Mouse (Mus musculus) testis, postnatal 10 days (tissue): ENCODE data around the gene Zfp62.

Experiments used
- DNase-seq: peaks from one replicate; pipeline ENCODE4 v3.0.0; 2021; ENCODE audit warnings: low spot score

The Zfp62 gene

DNA sequence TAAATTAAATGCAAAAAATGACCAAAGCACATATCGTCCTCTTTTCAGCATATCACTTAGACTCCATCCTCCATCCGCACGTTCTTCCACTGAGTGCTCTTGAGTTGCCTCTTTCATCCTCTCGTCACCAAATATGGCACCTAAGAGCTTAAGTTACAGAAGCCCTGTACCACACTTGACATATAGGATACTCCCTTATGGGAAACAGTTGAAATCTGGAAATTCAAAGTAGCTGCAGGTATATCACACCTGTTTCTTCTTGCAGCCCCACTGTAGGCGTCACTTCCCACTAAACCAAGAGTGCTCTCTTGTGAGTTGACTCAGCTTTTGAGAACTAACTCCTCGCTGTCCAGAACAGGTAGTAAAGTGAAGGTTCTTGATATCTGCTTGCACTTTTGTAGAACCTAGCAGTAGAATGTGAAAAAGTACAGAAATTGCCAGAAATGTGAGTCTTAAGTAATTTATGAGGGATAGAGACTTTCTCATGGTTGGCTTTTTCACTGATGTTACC is 2.0 kb downstream of the Zfp62 start:
- DNase-seq, result no peak

DNA sequence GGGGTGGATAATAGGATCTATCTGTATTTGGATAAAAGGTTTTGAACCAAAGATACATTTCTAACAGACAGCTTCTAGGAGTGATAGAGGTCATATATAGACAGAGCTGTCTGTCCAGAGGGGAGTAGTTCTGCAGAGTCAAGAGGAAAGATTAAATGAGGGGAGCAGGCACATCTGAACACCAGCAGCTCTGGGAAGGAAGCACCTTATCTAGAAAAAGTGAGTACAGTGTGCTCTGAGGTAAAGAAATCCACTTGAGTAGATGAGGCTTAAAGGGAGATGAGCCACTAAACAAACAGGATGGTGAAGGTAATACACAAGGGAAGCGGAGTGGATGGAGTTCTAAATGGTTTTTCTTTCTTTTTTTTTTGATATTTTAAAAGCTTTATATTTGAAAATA is 4.4 kb downstream of the Zfp62 start:
- DNase-seq, result no peak

GRCm38 (mm10) chr11:49212577-49212976 is 9.5 kb downstream of the Zfp62 start:
- no peak for DNase-seq

DNA sequence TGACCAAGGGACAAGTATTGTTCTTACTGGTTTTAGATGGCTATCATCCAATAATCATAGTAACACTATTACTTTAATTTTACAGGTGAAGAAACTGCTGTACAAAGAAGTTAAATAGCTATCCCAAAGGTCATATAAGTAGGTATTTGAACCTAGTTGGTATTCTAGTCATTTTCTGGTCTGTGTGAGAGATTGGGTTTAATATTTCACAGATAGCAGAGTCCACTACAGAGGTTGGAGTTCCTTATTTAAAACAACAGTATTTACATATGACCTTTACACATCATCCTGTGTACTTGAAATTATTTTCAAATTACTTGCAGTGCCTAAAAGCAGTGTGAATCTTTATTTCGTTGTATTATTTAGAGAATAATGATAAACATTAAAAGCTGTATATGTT is 10.4 kb downstream of the Zfp62 start:
- no peak for DNase-seq

DNA sequence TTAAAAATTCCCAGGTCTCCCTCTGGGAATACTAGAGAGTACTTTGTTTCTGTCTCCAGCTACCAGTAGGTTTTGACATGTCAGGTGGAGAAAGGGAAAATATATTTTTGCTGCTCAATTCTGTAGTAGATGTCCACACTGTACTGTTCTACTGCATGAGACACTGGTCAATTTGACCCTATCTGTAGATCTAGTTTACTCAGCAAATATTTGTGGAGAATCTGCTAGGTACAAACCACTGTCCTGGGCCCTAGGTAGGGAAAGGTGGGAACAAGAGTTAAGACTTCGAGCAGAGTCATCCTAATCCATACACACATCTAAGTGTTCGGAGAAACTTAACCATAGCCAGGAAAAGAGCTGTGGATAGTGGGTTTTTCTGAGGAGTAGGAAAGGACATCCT is 16.2 kb downstream of the Zfp62 start:
- no peak for DNase-seq

DNA sequence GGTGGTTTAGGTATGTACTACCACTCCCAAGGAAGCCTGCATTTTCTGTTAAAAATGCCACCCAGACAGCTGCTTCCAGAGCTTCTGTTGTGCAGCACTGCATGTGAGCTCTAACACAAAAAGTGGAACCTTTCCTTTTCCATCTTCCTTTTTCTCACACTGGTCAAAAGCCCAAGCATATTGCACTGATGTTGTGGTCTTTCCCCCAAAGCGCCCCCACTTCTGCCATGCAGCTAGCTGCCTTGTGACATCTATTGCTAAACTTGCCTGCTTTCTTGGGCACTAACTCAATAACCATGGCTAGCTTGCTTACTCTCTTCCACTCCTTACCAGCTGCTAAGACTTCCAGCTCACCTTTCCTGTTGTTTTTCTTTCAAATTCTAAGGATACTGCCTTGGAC is 21.4 kb downstream of the Zfp62 start:
- DNase-seq, result no peak

GRCm38 (mm10) chr11:49232781-49233180 is 29.7 kb downstream of the Zfp62 start:
- no peak for DNase-seq

DNA sequence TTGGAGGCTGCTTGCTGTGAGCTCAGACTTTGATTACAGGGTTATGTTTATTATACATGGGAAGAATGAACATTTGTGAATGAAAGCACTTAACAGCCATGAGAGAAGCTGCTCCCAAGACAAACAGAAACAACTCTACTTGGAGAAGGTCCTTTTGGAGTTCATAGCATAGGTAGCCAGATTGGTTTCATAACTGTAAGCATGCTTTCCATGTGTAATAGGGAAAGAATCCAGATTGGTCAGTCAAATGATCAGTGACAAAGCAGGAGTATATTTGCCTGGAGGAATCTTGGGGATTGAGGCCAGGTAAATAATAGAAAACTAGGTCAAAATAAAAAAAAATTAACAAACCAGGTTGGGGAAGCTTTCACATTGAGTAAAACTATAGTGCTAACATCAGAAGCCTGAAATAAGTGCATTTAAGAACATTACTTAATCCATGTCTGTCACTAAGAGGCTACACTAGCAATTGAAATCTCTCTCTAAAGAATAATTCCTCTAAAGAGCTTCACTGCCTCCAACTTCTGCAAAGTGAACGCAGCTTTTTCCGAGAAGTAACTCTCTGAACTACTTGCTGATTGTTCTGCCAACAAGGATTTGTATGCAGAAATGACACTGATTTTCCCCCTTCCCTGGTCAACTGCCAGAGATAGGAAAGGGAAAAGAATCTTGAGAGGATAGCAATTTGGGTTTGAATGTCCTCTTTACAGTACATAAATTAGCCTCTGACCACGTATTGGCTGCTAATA is 32.5 kb downstream of the Zfp62 start:
- no peak for DNase-seq

GRCm38 (mm10) chr11:49236891-49237290 is 33.8 kb downstream of the Zfp62 start:
- DNase-seq, result no peak

GRCm38 (mm10) chr11:49237532-49237931 is 34.4 kb downstream of the Zfp62 start:
- no peak for DNase-seq

DNA sequence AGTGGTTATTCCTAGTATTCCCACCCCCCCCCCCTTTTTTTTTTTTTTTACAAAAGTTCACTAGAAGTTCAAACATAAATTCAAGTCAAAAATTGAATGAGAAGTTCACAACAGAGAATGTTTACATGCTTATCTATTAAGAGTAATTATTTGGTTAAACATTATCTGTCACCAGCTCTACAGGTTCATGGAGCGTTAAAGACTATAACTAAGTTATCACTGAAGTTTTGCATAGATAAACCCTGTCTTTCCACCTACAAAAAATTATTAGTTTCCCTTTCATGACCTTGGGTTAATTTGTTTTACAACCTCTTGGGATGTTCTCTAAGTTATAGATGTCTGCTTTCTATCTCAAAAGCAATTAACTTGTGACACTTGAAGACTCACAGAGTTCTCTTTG is 37.2 kb downstream of the Zfp62 start:
- DNase-seq, result no peak

- DNase-seq, result no peak
Measured at GRCm38 (mm10) chr11:49240874-49241273, 37.8 kb downstream of the Zfp62 start.

- no peak for DNase-seq
Measured at GRCm38 (mm10) chr11:49241471-49241870, 38.4 kb downstream of the Zfp62 start.

DNA sequence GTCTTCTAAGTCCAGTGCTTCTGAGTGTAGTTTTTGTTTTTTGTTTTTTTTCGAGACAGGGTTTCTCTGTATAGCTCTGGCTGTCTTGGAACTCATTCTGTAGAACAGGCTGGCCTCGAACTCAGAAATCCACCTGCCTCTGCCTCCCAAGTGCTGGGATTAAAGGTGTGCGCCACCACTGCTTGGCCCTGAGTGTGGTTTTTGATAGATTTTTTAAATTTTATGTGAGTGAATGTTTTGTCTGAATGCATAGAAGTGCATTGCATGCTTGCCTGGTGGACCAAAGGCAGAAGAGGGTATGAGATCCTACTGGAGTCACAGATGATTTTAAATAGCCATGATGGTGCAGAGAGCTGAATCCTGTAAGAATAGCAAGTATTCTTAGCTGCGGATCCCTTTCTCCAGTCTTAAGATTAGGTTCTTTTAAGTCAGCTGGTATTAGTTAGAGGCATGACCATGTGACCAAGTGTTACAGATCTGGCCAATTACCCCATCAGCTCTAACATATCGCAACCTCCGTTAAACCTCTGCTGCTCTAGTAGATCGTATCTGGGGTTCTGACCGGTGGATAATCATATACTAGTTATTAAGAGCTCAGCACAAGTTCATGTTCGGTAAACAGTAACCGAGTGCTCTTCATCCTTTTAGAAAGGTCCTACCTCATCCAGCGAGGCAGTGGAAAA is 40.0 kb downstream of the Zfp62 start:
- no peak for DNase-seq

- peak; percentile 97 for DNase-seq
Measured at GRCm38 (mm10) chr11:49243727-49244594, 40.9 kb downstream of the Zfp62 start, which contains the start of gene Mgat1. TSS of gene Mgat1 (plus strand) at chr11:49244191.

- DNase-seq, result no peak
Measured at GRCm38 (mm10) chr11:49244595-49244930, 41.5 kb downstream of the Zfp62 start.

DNA sequence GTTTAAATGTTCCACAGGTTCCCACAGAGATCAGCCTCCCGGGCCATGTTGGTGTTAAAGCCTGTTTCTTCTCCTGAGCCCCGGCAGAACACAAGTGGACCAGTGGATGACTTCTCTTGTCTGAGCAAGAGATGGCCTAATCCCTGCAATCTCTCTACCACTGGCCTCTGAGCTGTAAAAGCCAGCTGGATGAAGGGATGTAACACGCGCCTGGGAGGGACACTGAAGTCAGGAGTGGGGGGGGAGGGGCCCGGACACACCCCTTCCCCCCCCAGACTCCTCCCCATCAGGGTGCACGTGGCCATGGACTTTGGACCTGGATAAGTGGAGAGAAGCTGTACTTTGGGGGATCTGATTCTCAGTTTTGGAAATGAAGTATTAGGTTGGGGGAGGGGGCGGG is 42.1 kb downstream of the Zfp62 start:
- DNase-seq, result peak; percentile 74

- DNase-seq, result no peak
Measured at GRCm38 (mm10) chr11:49245634-49246415, 42.7 kb downstream of the Zfp62 start.

GRCm38 (mm10) chr11:49246523-49246922 is 43.4 kb downstream of the Zfp62 start:
- DNase-seq, result no peak

DNA sequence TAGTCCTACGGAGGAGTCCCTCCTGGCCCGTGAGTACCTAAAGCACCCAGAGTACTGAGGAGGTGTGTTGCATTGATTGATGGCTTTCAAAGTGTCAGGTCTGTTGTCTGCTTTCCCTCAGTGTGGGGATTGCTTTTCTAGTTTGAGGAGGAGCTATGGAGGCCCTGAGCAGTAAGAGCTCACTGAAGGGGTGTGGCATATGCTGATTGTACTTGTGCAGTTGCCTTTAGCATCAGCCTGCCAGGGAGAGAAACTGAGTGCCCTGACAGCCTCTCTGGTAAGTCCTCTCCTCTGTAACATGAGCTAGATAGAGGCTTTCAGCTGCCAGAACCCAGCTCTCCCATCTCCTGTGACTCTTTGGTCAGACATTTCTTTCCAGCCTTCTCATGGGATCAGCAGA is 44.2 kb downstream of the Zfp62 start:
- DNase-seq, result no peak

DNA sequence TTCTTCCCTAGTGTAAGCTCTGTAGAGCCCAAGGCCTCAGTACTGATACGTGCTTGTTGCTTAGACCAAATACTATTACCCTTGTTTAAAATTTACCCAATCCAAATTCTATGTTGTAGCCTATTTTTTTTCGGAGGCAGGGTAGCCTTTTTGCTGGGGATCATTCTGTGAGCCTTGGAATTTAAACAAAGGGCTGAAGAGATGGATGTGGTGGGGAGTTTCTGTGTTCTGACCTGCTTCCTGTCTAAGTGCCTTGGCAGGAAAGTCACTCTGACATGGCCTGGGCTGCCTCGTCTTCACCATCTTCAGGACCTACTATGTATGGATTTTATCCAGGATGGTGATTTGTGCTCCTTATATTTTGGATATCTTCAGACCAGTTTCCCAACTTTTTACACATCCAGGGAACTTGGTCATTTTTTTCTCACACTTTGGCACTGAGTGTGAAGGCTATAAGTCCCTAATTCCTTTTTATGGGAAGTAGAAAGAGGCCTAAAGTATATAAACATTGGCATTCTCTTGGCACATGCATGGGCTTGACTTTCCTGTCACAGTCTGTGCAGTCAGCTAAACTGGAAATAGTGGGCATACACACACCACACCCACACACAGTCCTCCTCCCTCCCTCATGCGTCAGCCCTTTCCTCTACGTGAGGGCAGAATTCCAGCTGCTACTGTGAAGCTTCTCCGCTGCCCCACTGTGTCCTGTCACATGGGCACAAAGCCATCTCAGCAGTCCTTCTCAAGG is 45.3 kb downstream of the Zfp62 start:
- DNase-seq, result no peak
